Mouse (Mus musculus) frontal cortex, postnatal 25 days (tissue): ENCODE results near the gene Aldh6a1.

ENCODE experiments used
- DNase-seq, 2 experiments: peaks; one replicate each; pipeline ENCODE4 v3.0.0; 2022; ENCODE audit warnings: low spot score in 2 of 2

The Aldh6a1 gene

DNA sequence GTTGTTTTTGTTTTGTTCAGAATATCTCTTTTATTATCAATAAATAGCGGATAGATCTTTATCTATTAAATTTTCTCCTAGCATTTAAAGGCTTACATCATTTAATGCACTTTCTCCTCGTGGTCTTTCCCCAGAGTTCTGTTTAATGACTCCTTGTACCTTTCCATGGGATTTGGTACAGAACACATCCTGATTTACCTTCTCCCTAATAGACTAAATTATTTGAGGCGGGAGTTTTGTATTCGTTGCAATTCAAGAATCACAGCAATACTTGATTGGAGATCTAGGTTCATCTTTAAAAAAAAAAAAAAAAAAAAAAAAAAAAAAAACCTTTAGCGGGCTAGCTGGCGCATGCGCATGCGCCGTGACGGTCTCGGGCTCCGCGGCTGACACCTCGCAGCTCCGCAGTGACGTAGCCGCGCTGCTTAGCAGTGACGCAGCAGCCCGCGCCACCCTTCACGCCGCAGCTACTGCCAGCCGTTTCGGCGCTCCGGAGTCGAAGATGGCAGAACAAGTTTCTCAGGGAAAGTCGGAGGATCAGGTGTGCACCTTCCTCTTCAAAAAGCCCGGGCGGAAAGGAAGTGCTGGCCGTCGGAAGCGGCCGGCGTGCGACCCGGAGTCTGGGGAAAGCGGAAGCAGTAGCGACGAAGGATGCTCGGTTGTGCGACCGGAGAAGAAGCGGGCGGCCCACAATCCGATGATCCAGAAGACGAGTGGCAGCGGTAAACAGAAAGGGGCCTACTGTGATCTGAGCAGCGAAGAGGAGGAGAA, 33.8 kb downstream of the Aldh6a1 start, which contains the start of gene Rnf113a2:
Gene Rnf113a2, plus strand, starts transcription at position 363 of the 771 bp plus-strand sequence.
- peak; percentile 62 to 72 for DNase-seq

DNA sequence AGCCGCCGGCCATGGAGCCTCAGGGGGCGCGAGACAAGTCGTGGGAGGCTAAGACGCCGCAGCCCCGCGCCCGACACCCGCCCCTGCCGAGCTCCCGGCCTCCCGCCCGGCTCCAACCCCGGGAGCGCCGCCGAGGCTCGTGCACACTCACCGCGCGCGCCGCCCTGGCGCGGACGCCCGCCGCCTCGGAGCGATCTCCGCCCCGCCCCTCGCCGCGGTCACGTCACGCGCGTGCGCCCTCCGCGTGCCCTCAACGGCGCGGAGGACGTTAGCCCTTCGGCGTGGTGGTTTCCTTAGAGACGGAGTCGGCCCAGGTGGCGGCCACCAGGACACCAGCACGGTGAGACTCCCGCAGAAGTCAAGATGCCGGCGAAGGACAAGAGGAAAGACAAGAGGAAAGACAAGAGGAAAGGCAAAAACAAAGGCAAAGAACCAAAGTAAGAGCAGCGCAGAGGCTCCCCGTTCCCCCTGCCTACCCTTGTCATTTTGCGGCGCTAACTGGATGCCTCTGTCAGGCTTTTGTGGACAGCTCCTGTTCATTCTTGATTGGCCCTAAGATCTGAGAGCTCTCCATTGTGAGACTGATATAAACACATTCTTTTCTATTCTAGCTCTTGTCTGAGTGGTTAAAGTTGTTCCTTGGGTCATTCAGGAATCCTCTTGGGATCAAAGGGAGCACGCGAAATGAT, 41.8 kb downstream of the Aldh6a1 start, which contains the start of the genes Entpd5 and Bbof1:
Gene Entpd5, minus strand, starts transcription at position 211 of the 689 bp plus-strand sequence.
Gene Bbof1, plus strand, starts transcription at position 253 of the 689 bp plus-strand sequence.
- peak; percentile 76 to 79 for DNase-seq

DNA sequence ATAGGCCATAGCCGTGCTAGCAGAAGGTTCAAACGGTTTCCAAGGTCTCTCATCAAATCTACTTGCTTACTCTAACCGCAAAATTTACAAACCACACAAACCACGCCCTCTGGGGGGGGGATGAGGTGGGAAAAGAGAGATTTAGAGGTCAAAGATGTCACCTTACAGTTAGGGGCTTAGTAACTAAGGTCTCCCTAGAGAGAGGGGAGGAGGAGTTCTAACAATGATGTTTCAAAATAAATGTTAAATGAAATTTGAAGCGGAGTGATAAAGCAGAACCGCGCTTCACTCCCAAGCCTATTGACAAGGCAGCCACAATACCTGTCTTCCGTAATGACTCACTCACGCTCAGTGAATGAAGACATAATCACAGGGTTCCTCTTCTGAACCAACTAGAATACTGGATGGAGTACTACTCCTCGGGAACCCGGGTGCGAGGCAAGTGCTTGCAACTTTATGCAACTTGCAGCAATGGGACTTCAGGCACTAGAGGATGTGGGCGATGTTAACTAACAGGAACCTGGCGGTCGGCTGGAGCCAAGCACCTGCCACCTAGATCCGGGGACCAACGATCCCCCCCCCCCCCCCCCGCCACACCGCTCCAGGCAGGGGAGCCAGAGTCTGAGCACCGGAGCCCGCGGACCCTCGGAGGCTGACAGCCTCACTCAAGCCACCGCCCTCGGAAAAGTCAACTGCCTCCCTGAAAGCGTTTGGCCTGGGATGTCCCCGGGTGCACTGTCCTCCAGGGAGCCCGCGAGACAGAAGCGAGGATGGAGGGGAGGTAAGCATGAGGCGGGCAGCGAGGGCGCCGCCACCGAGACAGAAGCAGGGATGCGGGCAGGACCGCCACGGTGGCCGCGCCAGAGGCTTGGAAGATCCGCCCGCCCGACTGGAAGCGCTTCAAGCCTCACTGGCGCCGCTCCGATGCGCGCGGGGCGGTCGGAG, 42.7 kb downstream of the Aldh6a1 start:
- peak in 1 of 2 experiments; percentile 15 for DNase-seq

DNA sequence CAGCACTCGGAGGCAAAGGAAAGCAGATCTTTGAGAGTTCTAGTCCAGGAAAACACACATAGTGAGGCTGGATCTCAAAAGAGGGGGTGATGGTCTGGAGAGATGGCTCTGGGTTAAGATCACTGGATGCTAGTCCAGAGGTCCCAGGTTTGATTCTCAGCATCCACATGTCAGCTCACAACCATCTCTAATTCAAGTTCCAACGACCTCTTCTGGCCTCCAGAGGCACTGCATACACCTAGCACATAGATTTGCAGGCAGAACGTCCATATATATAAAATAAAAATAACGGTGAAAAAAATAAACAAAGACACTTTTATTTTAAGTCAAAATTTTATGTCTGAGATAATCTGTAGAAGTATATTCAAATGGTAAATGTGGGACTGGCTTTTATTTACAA, 43.5 kb downstream of the Aldh6a1 start:
- no peak for DNase-seq

DNA sequence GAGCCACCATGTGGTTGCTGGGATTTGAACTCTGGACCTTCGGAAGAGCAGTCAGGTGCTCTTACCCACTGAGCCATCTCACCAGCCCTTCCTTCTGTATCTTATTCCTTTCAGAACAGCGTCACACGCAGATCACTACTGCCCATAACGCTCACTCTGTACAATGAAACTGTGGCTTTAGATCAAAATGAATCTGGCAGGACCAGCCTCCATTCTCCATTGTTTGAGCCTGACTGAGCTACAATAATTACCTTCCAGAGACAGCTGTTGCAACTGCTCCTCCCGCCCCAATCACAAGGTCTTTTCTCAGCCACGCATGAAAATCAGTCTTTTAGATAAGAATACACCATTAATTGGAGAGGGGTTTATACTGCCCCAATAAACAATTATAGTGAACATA, 46.3 kb downstream of the Aldh6a1 start:
- no peak for DNase-seq

DNA sequence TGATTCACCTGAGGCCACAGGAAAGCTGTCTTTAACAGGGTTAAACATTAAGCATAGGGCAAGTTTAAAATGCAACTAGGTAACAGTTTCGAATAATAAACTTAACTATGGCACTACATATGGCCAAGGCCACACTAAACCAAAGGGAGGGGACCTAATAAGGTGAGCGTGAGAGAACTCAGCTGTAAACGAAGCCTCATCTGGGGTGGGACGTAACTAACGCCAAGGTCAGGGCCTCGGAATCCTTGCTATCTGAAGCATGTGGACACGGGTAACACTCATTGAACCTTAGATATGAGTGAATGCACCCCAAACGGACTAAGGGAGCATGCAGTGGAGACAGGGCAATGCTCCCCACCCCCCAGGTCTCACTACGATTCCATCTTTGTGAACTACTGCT, 47.9 kb downstream of the Aldh6a1 start:
- DNase-seq = no peak

DNA sequence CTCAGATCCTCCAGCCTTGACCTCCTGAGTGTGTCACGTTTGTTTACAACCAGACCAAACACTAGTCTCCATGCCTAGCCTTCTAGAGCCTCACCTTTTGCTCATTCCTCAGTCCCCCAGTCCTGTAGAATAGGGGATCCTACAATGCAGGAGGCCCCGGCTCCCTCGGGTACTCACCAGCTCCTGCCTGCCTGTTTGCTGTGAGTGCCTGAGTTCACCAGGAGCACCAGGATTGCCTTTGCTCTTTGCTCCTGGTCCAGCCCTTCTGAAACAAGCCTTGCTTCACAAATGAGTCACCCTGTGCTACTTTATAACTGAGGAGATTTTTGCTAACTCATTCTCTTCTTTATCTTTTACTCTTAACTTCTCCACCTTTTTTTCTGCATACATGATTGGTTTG, 50.2 kb downstream of the Aldh6a1 start:
- no peak for DNase-seq

DNA sequence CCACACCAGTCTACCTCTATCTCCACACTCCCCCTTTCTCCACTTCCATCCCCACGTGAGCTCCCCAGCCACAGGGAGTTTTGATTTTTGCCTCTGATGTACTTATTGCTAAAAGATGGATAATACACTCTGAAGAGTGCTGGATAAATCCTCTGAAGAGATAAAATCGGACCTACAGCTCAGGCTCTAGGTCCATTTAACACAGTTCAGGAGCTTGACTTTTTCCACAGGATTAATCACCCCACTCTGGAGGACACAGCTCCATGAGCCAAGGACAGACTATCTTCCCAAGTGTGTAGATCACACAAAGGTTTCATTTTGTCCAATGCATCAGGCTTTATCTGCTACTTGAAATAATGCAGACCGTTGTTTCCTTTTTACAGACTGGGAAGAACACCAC, 50.7 kb downstream of the Aldh6a1 start:
- DNase-seq = no peak

DNA sequence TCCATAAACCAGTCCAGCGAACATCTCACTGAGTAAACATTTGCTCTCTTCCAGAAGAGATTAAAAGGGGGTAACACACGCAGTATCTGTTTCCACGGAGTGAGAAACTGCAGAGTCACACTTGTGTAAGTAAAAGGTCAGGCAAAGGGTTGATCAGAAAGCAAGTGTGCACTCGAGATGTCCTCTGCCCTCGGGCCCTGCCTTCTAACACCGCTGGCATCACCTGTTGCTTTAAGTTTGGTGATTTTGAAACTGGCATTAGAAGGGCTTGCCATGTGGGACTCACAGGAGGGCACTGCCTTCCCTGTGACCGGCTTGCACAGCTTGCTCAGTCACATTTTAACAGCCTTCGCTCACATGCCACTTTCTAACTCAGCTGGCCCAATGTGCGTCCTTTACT, 51.1 kb downstream of the Aldh6a1 start:
- DNase-seq = no peak

DNA sequence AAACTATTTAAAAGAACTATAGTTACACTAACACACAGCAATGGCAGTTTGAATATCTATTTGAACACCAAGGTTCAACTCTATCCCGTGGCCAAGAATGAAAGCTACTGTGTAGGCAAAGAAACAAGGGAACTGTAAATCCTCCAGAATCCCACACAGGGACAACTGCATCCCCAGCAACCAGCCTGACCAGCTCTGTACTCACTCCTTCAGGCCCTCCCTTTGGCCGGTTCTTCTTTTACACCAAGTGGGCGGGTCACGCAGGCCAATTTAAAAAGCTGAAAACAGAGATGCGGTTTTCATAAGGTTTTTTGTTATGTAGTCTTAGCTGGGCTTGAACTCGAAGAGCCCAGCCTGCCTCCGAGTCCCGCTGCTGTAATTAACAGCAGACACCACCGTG, 51.7 kb downstream of the Aldh6a1 start:
- no peak for DNase-seq

DNA sequence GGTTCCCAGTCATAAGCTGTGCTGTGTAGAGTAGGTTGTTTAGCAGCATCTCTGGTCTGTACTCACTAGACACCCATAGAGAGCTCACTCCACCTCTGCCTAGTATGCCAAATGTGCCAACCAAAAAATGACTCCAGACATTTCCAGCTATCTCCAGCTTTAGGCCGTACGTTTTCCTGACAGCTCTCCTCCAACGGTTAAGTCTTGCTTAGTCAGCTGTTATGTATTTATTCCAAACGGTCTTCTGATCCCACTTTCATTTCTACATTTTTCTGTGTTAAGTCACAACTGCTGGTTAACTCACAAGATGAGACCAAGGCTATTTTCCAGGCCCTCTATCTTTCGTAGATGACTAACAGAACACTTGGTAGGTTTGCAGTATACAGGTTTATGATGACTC, 52.2 kb downstream of the Aldh6a1 start:
- no peak for DNase-seq

DNA sequence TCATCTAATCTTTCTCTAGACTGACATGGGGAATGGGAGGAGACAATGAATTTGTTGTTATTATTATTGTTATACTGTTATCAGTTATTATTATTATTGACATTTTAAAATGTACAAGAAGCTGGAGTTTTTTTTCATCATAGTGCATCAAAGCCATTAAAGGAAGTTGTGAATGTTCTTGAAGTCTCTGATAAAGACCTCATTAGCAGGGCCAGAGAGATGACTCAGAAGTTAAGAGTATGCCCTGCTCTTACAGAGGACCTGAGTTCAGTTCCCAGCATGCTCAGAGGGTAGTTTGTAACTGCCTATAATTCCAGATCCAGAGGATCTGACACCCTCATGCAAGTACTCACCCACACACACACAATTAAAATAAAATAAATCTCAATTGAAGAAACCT, 53.1 kb downstream of the Aldh6a1 start:
- DNase-seq = no peak

DNA sequence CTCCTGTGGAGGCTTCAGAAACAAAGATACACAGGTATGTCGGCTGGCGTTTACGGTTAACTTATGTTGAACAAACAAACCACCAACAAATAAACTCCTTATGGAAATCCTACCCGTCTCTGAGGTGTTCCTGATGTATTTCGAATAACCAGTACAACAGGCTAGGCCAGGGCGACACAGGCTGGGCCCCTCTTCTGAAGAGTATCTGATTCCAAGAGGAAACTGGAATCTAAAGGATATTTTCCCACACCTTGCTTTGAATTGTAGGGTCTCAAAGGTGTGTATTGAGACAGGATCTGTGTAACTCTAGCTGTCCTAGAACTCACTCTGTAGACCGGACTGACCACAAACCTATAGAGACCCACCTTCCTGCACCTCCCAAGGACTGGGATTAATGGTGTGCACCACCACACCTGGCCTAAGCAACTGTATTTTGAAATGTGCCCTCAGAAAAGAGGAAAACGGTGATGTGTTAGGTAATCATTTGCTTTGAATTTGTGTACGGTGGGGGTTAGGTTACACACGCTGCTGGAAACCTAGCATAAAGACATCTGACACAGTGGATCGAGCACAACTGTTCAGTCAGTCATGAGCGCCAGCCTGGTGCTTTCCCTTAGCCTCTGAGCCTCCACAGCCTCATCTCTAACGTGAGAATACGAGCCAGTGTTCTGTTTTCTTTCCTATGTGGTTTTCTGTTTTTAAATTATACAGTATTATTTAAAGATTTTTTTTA, 53.7 kb downstream of the Aldh6a1 start:
- DNase-seq = no peak

DNA sequence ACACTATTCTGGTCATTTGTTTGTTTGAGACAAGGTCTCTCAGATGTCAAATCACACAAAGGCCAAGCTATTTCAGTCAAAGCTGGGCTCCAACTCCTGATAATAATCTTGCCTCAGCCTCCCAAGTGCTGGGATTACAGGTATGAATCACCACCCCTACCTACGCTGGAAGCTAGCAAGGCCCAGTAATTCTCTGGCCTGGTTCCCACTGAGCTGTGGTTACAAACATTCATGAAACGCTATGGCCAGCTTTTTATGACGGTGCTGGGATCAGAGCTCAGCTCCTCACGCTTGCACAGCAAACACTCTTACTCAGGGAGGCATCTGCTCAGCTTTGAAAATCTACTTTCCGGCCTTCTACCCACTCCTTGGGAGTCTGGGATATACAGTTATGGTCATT, 57.0 kb downstream of the Aldh6a1 start:
- DNase-seq = no peak

DNA sequence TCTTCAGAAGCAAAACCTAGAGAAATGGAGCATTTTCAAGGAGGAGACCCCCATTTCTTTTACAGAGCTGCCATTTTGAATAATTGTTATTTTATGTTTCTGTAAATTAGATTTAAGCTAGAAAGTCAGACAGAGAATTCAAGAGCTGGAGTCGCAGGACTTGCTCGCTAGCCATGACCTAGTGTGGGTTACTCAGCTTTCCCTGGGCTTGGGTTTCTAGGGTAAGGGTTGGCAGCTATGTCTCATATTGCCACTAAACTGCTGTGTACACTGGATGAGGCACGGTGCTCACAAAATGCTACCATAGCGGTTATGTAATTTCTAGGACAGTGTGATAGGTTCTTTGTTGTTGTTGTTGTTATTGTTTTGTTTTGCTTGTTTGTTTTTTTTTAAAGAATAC, 58.1 kb downstream of the Aldh6a1 start:
- DNase-seq = no peak

DNA sequence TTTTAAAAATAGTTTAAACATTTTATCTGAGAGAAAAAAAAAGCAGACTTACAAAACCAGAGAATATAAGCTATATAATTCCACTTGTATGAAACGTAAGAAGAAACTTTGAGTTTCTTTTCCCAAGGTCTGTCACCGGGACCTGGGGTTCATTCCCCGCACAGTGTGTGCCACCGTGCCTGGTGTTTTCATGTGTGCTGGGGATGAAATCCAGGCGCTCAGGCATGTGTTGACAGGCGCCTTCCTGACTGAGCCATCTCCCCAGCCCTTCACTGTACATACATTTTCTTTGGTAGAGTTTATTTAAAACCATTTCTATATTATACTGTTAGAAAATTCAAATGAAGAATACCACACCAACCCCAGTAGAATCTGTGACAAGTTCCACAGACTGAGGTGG, 60.5 kb downstream of the Aldh6a1 start:
- no peak for DNase-seq

DNA sequence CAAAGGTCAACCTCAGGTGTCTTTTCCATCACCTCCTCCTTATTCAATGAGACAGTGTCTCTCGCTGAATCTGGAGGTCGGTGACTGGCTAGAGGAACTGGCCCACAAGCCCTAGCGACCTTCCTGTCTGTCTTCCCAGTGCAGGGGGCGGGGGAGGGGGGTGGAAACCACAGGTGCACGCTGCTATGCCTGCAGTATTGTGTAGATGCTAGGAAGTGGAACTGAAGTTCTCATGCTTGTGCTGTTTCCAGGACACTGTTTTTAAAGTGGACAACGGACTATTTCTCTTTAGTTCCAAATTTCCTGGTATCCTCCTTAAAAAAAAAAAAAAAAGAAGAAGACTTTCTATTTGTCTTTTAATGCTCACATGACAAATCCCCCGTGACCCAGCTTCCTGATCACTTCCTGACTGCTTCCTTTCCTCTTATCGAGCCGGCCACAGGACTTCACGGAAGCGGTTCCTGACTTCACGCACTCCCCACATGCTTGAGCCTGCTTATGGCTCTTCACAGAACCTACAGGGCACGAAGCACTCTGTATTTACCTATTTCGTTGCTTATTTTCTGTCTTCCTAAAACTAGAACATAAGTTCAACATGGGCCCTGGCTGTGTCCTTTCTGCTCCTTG, 61.9 kb downstream of the Aldh6a1 start:
- no peak for DNase-seq

DNA sequence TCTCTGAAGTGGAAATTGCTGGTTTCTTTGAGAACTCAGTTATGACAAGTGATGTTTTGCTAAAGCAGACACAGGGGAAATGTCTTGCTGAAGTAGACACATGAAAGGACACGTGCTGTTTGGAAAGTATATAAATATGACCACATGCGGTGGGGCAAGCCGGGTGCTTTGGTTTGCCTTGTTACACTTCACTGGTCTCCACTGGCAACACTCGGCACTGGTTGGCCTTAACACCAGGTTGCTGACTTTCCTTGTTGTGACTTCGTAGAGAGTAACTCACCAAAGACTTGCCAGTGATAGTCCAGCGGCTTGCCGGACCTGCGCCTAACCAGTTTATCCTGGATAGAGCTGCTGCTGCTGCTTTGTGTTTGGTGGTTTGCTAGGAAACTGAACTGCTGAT, 62.7 kb downstream of the Aldh6a1 start:
- no peak for DNase-seq

DNA sequence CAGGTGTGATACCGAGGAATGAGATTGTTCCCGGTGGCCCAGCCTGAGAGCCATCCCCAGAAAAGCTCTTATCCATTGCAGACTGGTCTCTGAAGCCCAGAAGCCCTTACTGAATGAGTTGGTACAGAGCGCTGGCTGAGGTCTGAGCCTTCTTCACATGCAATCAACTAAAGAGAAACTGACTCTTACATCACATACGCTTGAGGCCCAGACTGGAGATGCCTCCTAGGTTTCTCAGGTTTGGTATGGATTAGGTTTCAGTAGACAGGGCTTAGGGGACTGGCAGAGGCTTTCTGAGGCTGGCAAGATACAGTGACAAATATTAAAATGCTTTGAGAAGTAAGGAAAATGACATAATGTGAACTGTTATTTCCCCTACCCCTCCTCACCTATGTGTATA, 65.4 kb downstream of the Aldh6a1 start:
- DNase-seq = no peak

DNA sequence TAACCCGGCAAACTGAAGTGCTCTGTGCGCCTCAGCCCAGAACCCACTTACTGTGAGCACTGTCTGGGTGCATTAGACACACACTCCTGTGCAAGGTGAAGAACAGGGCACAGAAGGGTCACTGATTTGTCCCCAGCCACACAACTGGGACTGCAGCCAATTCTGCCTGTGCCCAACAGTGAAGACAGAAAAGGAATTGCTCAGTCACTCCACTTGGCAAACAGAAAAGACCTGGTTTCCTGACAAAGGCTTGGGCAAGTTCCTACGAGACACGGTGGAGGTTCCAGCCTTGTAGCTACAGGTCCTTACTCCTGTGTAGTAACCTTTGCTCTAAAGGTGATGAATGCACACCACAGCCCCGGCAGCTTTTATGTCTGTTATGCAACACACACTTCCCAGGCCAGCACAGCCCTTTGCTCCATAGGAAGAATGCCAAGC, 66.1 kb downstream of the Aldh6a1 start:
- no peak for DNase-seq

DNA sequence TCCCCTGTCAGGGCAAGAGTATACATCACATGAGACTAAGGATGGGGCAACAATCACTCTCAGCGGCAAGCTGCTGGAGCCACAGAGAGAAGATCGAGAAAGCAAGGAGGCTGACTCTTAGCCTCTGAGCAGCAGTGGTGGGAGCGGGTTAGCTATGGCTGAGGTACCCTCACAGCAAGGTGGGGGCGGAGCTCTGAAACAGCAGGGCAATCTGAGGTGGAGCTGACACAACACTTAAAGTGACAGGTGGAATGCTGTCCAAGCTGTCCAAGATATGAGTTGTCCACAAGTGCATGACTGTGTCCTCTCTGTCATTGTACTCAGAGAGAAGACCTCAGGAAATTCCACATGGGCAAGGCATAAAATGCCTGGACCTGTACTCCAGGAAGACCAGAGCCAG, 68.4 kb downstream of the Aldh6a1 start:
- no peak for DNase-seq
